Mouse (Mus musculus) thymus, adult 2 months (tissue): ENCODE measurements around the gene Ctrl.

Experiments
- CTCF ChIP-seq: fragments of 200-500 bp; IDR thresholded peaks from 2 replicates; pipeline ENCODE4 v1.5.1; 2012; ENCODE audit warnings: mild to moderate bottlenecking, control low read depth, low read length, moderate library complexity, borderline replicate concordance; ENCODE audit not compliant: control insufficient read depth, poor library complexity, insufficient read depth; ENCODE audit errors: extremely low read depth
- POLR2A ChIP-seq: fragments of 200-500 bp; IDR thresholded peaks from 2 replicates; pipeline ENCODE4 v1.6.1; 2012; ENCODE audit warnings: mild to moderate bottlenecking, low read length, control low read depth, moderate library complexity; ENCODE audit not compliant: control insufficient read depth, poor library complexity, insufficient read depth; ENCODE audit errors: extremely low read depth

- no peak for TF ChIP-seq CTCF
- no peak for TF ChIP-seq POLR2A
Measured at GRCm38 (mm10) chr8:105959350-105959749, 25.7 kb upstream of the Ctrl start.
